Mouse (Mus musculus) lung, embryonic 16.5 days (tissue): ENCODE measurements around the gene Gm8180. TPM values are rescaled to one million over a fixed set of nuclear protein-coding genes. Genes with fewer than 3 reads are reported as not detected.
"Not testable (repeated sequence)": the region's sequence is repeated elsewhere in the genome, so short reads cannot be mapped to it uniquely, and the experiment has no call there.

ENCODE experiments used
- ATAC-seq: fragments of 200-750 bp; cut with Nextera tagmentation; 2 replicates; pipeline ENCODE4 v1.8.0; 2017; ENCODE audit warnings: low read depth, mild to moderate bottlenecking, moderate library complexity
- H3K27ac ChIP-seq: fragments of 300-500 bp; sonication (generic); 2 replicates; pipeline ENCODE4 v1.5.1; 2014; ENCODE audit warnings: mild to moderate bottlenecking, control low read depth, low read length
- H3K27me3 ChIP-seq: fragments of 300-500 bp; sonication (generic); 2 replicates; pipeline ENCODE4 v1.6.1; 2014; ENCODE audit warnings: low read depth, low read length, mixed read lengths; ENCODE audit not compliant: control insufficient read depth, insufficient read depth
- H3K36me3 ChIP-seq: fragments of 300-500 bp; sonication (generic); 2 replicates; pipeline ENCODE4 v1.6.1; 2014; ENCODE audit warnings: low read length; ENCODE audit not compliant: control insufficient read depth, insufficient read depth
- H3K4me1 ChIP-seq: fragments of 300-500 bp; sonication (generic); replicated peaks from 2 replicates; pipeline ENCODE4 v1.6.1; 2014; ENCODE audit warnings: low read length, mixed read lengths; ENCODE audit not compliant: control insufficient read depth, insufficient read depth
- H3K4me2 ChIP-seq: fragments of 300-500 bp; sonication (generic); 2 replicates; pipeline ENCODE4 v1.6.1; 2014; ENCODE audit warnings: low read depth, low read length, control low read depth
- H3K4me3 ChIP-seq: fragments of 300-500 bp; sonication (generic); 2 replicates; pipeline ENCODE4 v1.5.1; 2014; ENCODE audit warnings: mild to moderate bottlenecking, low read length, control low read depth
- H3K9ac ChIP-seq: fragments of 300-500 bp; sonication (generic); 2 replicates; pipeline ENCODE4 v1.6.1; 2014; ENCODE audit warnings: low read length, control low read depth
- H3K9me3 ChIP-seq: fragments of 300-500 bp; sonication (generic); 2 replicates; pipeline ENCODE4 v1.6.1; 2016; ENCODE audit warnings: low read length; ENCODE audit not compliant: control insufficient read depth
- WGBS: fragments of 180-500 bp; shearing (Covaris S2); extraction: QIAGEN DNeasy Blood & Tissue Kit; methylation state at CpG from one replicate; pipeline ENCODE4 v1.1.7; 2014; 5-methylcytosine and 5-hydroxymethylcytosine counted together
- polyA plus RNA-seq: library from polyadenylated mRNA; unstranded; fragments of >200 nt; fragmentation: Nextera tagmentation; extraction: Ambion mirVana; gene quantifications from 2 replicates; pipeline ENCODE4 v1.2.1, GENCODE M21; 2015

Gm8180 gene
- polyA plus RNA-seq: not detected in 2 replicates

DNA sequence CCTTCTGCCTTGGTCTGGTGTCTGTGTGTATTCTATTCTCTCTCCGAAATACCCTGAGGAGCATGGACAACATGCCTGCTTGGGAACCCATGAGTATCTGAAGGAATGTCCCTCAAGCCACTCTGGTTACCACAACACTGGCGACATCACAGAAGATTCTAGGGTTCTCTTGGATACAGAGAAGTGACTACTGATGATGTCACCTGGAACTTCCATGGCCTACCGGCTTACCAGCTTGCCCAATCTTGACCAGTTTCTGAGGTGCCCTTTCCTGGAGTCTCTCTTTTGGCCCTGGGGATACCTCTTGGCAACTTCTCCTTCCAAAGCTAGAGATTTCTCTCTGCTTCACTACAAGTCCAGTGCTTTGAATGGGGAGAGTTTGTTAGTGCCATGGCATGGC, at the start of gene Gm8180:
Gene Gm8180, minus strand, starts transcription at position 101 of the 400 bp plus-strand sequence.
- not testable (repeated sequence) for H3K27me3 ChIP-seq, ATAC-seq

DNA sequence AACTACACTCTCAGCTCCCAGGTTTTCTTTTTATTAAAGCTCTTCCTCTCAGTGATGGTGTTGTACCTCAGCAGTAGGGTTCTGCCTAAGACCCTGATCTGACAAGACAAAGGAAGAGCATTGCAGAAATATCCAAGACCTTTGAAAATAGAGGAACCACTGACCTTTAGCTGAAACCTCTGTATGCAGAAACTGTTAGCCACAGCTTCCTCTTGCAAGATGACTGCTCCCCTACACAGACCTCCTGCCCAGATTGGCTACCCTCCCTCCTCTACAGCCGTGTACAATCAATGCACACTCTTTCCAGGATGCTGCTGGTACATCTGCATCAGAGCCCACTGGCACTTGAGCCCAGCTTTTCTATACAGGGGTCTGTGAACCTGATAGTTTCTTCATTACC, 45.8 kb upstream of the Gm8180 start:
- not testable (repeated sequence) for H3K27ac ChIP-seq, H3K4me1 ChIP-seq, H3K9me3 ChIP-seq, H3K4me3 ChIP-seq, H3K27me3 ChIP-seq, ATAC-seq, H3K9ac ChIP-seq, H3K4me2 ChIP-seq, H3K36me3 ChIP-seq
- WGBS: 39% methylated on average over 1 of the region's 1 CpGs

More for the DNA sequence above, at the start of gene Gm8180:
- WGBS: 85% methylated on average over 3 of the region's 3 CpGs
- not testable (repeated sequence) for H3K36me3 ChIP-seq, H3K9me3 ChIP-seq, H3K27ac ChIP-seq, H3K4me1 ChIP-seq, H3K4me3 ChIP-seq, H3K9ac ChIP-seq, H3K4me2 ChIP-seq

DNA sequence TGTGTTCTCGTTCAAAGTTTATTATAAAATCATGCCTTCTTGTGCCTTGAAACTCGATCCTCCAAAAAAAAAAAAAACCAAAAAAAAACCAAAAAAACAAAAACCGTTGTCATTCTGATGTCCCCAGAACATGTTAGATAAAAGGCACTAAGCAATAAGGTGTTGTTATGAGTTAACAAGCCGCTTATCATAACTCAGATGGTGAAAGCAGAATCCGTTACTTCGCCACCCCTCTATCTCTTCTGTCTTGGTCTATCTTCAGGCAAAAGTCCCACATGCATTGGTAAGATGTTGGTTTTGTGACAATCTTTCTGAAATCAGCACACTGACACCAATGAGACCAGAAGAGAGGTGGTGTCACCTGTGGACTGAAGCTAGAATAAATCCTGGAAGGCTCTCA, 39.6 kb upstream of the Gm8180 start:
- not testable (repeated sequence) for ATAC-seq
- 72% methylated on average over 6 of the region's 6 CpGs for WGBS

DNA sequence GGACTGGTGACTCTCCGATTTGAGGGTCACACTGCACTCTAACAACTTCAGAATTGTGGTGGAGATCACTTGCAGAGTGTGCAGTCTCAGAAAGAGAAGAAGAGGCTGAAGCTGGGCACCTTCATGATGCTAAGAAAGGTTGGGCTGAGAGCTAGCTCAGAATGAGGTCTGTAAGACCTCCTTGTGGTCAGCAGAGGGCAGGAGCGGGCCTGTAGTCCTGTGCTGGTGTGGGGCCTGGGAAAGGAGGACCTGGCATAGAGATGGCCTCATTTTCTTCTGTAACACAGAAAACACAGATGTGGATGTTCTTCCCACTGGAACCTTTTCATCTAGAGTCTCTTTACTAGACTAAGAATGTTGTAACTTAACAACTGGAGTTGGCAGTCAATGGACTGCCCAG, 37.3 kb upstream of the Gm8180 start:
- H3K4me1 ChIP-seq, H3K4me2 ChIP-seq, H3K27ac ChIP-seq, H3K9me3 ChIP-seq, H3K4me3 ChIP-seq, H3K9ac ChIP-seq, H3K36me3 ChIP-seq, H3K27me3 ChIP-seq, ATAC-seq: not testable (repeated sequence)
- 56% methylated on average over 1 of the region's 2 CpGs for whole genome bisulfite sequencing

More for the DNA sequence above, 39.6 kb upstream of the Gm8180 start:
- not testable (repeated sequence) for H3K9me3 ChIP-seq, H3K4me3 ChIP-seq, H3K4me2 ChIP-seq, H3K27me3 ChIP-seq, H3K27ac ChIP-seq, H3K36me3 ChIP-seq, H3K9ac ChIP-seq, H3K4me1 ChIP-seq

DNA sequence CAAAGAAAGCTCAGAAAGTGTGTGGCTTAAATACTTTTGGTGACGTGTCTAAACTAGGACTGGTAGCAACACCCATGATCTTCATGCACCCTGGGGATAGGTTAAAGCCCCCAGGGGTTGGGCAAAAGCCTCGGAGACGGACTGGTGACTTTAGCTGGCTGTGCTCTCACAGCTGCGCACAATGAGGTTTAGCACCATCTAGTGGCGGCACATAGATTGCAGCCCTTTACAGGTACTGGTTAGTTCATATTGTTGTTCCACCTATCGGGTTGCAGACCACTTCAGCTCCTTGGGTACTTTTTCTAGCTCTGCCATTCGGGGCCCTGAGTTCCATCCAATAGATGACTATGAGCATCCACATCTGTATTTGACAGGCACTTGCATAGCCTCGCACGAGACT, 27.9 kb upstream of the Gm8180 start:
- H3K4me2 ChIP-seq, H3K9me3 ChIP-seq, H3K9ac ChIP-seq, H3K4me3 ChIP-seq, ATAC-seq, H3K27ac ChIP-seq, H3K4me1 ChIP-seq, H3K27me3 ChIP-seq, H3K36me3 ChIP-seq: not testable (repeated sequence)
- 62% methylated on average over 8 of the region's 9 CpGs for WGBS

DNA sequence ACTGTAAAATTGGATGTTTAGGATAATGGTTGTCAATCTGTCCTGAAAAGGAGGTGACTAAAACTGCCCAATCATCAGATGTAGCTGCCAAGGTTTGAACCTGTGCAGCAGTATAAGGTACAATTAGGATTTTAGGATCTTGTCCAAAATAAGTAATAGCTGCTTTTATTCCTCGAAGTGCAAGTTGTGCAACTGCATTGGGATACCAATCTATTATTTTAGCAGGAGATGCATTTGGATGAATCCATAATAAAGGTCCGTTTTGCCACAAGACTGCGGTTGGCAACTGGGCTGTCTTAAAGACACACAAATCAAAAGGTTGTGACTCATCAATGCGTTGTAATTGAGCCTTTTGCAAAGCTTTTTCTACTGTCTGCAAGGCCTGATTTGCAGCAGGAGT, 23.6 kb upstream of the Gm8180 start:
- 70% methylated on average over 4 of the region's 4 CpGs for WGBS
- not testable (repeated sequence) for H3K36me3 ChIP-seq, H3K4me1 ChIP-seq, H3K4me3 ChIP-seq, ATAC-seq, H3K27me3 ChIP-seq, H3K9me3 ChIP-seq, H3K9ac ChIP-seq, H3K27ac ChIP-seq, H3K4me2 ChIP-seq

DNA sequence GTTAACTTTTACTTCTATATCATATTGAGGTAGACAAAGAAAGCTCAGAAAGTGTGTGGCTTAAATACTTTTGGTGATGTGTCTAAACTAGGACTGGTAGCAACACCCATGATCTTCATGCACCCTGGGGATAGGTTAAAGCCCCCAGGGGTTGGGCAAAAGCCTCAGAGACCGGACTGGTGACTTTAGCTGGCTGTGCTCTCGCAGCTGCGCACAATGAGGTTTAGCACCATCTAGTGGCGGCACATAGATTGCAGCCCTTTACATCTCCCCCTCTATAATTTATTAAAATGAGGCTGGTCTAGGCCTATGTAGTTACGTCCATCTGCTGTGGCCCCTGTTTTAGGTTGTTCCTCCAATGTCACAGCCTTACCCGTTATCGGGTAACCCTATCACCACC, 19.9 kb upstream of the Gm8180 start:
- not testable (repeated sequence) for ATAC-seq, H3K27ac ChIP-seq

DNA sequence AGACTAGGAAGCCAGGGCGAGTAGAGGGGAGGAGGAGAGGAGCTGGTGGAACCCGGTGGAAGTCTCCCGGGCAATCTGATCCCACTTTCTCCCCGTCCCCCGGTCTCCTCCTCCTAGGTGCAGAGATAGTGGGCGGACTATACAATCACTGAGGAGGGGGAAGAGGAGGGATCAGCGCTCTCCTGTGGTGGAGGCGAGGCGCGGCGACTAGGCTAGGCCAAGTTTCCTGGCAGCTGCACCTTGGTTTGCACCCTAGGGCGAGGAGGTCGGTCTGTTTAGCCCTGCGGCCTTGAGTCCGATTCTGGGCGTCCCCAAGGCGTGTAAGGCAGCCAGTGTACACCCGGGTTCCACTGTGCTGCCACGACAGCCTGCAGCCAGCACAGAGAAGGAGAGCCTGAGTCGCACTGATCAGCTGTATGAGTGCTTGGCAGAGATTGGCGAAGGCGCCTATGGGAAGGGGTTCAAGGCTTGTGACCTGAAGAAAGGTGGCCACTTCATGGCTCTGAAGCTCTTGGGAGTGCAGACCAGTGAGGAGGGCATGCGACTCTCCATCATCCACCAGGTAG, 12.4 kb upstream of the Gm8180 start:
- not testable (repeated sequence) for H3K4me1 ChIP-seq, ATAC-seq, H3K9ac ChIP-seq, H3K9me3 ChIP-seq, H3K27ac ChIP-seq, H3K36me3 ChIP-seq, H3K27me3 ChIP-seq
- Histone ChIP-seq H3K4me2 (peak overlapping the region; percentile 20; the same call in 1 of the 2 replicates), H3K4me3 (peak overlapping the region; percentile 10; the same call in 1 of the 2 replicates)
- 9% methylated on average over 23 of the region's 23 CpGs for WGBS

More for the DNA sequence above, 19.9 kb upstream of the Gm8180 start:
- not testable (repeated sequence) for H3K9ac ChIP-seq, H3K27me3 ChIP-seq, H3K4me1 ChIP-seq, H3K4me2 ChIP-seq, H3K36me3 ChIP-seq, H3K4me3 ChIP-seq, H3K9me3 ChIP-seq
- 7% methylated on average over 7 of the region's 7 CpGs for WGBS

DNA sequence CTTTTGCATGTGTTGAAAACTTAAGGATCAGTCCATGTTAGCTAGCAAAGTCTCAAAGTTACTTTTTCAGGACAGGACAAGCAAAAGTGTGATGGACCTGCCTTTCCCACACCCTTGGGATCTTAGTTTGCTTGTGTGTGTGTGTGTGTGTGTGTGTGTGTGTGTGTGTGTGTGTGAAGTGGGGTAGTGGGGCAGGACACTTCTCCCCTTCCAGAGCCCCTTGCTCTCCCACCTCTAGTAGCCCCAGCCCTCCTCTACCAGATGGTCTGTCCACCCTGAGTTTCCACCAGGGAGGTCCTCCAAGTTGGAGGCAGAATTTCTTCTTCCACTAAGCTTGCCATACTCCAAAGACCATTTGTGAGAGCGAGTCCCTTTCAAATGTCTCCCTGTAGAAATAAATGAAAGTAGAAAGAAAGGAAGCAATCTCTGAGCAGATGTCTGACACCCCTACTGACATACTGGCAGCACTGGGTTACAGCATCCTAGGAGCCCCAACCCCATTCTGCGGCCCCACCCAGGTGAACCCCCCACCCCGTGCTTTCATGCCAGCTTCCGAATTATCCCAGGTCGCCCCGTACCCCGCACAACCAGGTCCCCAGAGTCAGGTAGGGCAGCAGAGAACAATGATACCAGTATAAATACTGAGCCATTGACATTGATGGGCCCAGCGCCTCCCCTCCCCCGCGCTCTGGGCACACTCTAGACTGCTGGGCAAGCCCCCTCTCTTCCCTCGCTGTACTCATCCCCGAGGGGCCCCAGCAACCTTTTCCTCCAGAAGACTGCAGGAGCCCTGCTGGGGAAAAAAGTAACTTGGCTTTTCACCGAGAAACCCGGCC, 11.7 kb upstream of the Gm8180 start:
- WGBS: 13% methylated on average over 14 of the region's 14 CpGs
- H3K4me2 ChIP-seq: peak overlapping the region; percentile 20; the same call in 1 of the 2 replicates
- ATAC-seq: no peak
- no peak overlapping the region for H3K9ac ChIP-seq
- H3K9me3 ChIP-seq: no peaks in the 10 kb centered on the region
- H3K27me3 ChIP-seq: no peaks in the 10 kb centered on the region
- H3K36me3 ChIP-seq: no peaks in the 10 kb centered on the region
- no peaks in the 10 kb centered on the region for H3K4me1 ChIP-seq
- no peak overlapping the region for H3K27ac ChIP-seq
- H3K4me3 ChIP-seq: peak overlapping the region; percentile 10; the same call in 1 of the 2 replicates
